Mouse (Mus musculus): Measurements from ENCODE around the gene Cyba.

DNA sequence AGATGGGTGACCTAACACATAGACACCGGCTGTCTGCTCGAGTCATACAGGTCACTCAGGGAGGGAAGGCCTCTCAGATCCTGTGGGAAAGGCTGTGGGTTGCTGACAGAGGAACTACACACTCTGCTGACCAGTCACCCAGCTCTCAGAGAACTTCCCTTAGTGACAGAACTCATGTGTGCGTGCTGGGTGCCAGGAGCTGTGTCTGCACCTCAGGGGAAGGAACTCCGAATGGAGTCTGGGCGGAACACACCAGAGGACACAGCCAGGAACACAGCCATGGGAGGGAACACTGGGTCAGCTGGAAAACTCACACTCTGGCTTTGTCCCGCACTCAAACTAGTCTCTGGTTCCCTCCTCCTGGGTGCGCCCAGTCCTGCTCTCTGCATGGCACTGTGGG lies 25.1 kb downstream of the Cyba start:
- TF ChIP-seq CTCF (IDR thresholded peaks at IDR 0.05; ENCODE audit: low read depth) (no peak), EP300 (IDR thresholded peaks at IDR 0.05; ENCODE audit: low read depth) (no peak)

Data from liver, embryonic 14.5 days (tissue).